Mouse (Mus musculus): ENCODE data around the gene Plch2. TPM values are rescaled to one million over a fixed set of nuclear protein-coding genes. Genes with fewer than 3 reads are reported as not detected.
A peak's percentile ranks its signal among the peaks of the same experiment; 100 is the strongest.

Plch2 gene
- polyA plus RNA-seq, 1 experiment from 2014 or later: 4.6 TPM

DNA sequence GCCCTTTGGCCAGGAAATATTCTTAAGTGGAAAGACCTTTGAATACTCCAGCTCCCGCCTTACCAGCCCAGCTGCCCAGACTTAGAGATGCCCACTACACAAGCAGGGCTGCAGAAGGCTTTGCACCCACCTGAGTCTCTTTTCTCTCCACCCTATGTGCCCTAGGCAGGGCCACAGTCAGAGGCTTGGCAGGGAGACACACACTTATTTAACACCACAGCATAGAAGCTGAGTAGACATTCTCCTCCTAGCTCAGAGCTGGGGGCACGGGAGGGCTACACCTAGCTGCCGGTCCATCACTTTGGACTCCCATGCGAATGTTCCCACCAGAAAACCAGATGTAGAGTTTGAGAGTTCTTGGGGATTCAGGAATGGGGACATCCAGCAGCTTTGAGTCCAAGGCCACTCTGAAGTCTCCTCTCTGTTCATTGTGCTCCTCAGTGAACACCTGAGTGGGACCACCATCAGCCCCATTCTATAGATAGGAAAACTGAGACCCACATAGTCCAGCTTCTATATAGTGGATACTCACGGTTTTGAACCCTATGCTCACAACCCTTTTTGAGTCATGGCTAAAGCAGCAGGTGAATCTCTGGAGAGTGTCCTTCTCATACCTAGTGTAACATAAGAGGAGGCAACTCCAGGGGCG lies 107.5 kb downstream of the Plch2 start:
- Histone ChIP-seq H3K4me2 (replicated peaks; ENCODE audit: low read depth, low read length) (no peak overlapping the region), H3K4me3 (ENCODE audit: low read depth, low read length) (no peak overlapping the region), H3K27ac (ENCODE audit: low read length) (no peak overlapping the region), H3K4me1 (ENCODE audit: insufficient read depth, low read depth, low read length) (no peaks in the 10 kb centered on the region), H3K36me3 (ENCODE audit: insufficient read depth, low read length) (no peaks in the 10 kb centered on the region), H3K9ac (replicated peaks; ENCODE audit: low read depth) (no peak overlapping the region), H3K9me3 (ENCODE audit: low read length) (no peaks in the 10 kb centered on the region), H3K27me3 (replicated peaks; ENCODE audit: insufficient read depth, low read length) (peaks cover 38% of the 10 kb centered on the region)
- ATAC-seq (no peak), DNase-seq (ENCODE audit: low spot score) (no peak)
- TF ChIP-seq EP300 (IDR thresholded peaks at IDR 0.05) (no peak), CTCF (IDR thresholded peaks at IDR 0.05) (no peak)
- WGBS: 62% methylated on average over 6 of the region's 6 CpGs

DNA sequence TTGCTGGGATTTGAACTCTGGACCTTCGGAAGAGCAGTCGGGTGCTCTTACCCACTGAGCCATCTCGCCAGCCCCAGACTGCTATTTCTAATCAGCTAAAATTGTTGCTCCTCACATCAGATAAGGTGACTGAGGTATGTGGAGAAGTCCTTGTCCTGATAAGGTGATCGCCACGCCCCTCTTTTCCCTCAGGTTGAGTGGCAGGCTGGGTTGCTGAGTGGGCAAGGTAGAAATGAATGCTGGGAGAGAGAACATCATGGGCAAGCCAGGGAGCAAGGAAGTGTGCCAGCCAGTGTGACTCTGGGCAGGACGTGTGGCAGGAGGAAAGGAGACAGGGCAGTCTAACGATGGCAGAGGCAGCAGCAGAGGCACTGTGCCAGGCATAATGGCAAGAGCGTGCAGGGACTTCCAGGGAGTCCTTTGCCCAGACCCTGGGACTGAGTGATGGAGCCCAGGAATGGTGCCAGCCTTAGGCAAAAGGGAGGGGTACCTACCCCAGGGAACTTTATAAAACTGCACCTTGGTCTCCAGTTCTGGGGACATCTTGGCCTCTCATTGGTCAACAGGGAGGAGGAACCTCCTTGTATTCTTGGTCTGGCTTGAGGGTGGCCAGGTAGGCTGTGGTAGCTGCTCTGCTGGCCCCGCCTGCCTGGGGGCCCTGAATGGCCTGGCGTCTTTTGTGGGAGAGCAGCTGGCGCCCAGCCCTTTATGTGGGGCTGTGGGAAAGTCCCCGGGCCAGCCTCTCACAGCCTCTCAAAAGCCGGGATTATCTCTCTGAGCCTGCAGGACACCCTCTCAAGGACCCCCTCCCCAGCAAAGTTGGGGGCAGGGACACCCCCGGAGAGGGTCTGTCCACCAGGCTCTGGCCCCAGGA lies 108.3 kb downstream of the Plch2 start:
- Histone ChIP-seq H3K4me3 (ENCODE audit: low read depth, low read length) (no peak overlapping the region), H3K36me3 (ENCODE audit: insufficient read depth, low read length) (no peaks in the 10 kb centered on the region), H3K4me2 (replicated peaks; ENCODE audit: low read depth, low read length) (no peak overlapping the region), H3K4me1 (ENCODE audit: insufficient read depth, low read depth, low read length) (no peaks in the 10 kb centered on the region), H3K27me3 (replicated peaks; ENCODE audit: insufficient read depth, low read length) (peaks cover 30% of the 10 kb centered on the region), H3K9ac (replicated peaks; ENCODE audit: low read depth) (no peak overlapping the region), H3K27ac (ENCODE audit: low read length) (no peak overlapping the region), H3K9me3 (ENCODE audit: low read length) (no peaks in the 10 kb centered on the region)
- DNase-seq (ENCODE audit: low spot score) (peak; percentile 58), ATAC-seq (peak; percentile 40)
- no peak for TF ChIP-seq EP300 (IDR thresholded peaks at IDR 0.05)
- no peak for TF ChIP-seq CTCF (IDR thresholded peaks at IDR 0.05)
- 32% methylated on average over 13 of the region's 14 CpGs for WGBS

DNA sequence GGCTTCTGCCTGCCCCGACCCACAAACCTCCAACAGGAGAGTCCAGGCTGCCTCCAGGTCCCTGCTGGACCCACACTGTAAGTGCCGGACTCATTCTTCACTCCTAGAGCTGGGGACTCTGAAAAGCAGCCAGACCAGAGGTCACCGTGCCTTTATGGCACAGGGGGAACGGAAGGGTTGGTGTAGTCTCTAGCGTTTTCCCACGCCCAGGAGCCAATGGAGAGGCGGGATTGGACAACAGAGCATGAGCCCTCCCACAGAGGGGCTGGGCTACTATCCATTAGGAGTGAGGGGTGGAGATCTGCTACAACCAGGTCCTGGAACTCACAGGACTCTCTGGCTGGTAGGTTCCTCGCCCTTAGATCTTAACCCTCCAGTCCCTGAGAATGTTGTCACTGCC lies 110.3 kb downstream of the Plch2 start:
- Histone ChIP-seq H3K36me3 (ENCODE audit: insufficient read depth, low read length) (no peaks in the 10 kb centered on the region), H3K9me3 (ENCODE audit: low read length) (no peaks in the 10 kb centered on the region), H3K4me1 (ENCODE audit: insufficient read depth, low read depth, low read length) (no peaks in the 10 kb centered on the region), H3K4me2 (replicated peaks; ENCODE audit: low read depth, low read length) (peak overlapping the region; percentile 49), H3K4me3 (ENCODE audit: low read depth, low read length) (peak overlapping the region; percentile 5; the same call in 1 of the 2 replicates), H3K27ac (ENCODE audit: low read length) (no peak overlapping the region), H3K27me3 (replicated peaks; ENCODE audit: insufficient read depth, low read length) (peaks cover 13% of the 10 kb centered on the region; the same call in 1 of the 2 replicates), H3K9ac (replicated peaks; ENCODE audit: low read depth) (no peak overlapping the region)
- ATAC-seq: peak; percentile 86
- no peak for TF ChIP-seq EP300 (IDR thresholded peaks at IDR 0.05)
- TF ChIP-seq CTCF (IDR thresholded peaks at IDR 0.05): no peak
- DNase-seq (ENCODE audit: low spot score): peak; percentile 83
- WGBS: under 1% methylated on average over 8 of the region's 8 CpGs

DNA sequence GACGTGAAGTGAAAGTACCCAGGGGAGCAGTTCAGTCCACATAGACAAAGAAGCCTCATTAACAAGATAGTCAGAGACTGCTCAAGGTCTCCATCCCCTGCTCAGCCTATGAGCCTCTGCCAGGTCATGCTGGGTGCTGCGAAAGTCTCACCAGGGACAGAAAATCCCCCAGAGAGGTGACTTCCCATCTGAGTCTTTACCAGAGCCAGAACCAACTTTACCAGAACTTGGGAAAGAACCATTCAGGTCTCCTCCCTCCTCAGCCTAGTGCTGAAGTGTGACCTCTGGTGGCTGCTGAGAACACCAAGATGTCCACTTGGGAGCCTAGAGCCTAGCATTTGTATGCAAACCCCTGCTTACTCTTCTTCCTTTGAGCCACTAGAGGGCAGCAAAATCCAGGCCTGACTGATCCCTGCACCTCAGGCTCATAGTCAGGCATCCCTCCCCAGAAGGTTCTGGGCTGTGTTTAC lies 112.4 kb downstream of the Plch2 start:
- Histone ChIP-seq H3K27me3 (replicated peaks; ENCODE audit: insufficient read depth, low read length) (peaks cover 2% of the 10 kb centered on the region; the same call in 1 of the 2 replicates), H3K4me1 (ENCODE audit: insufficient read depth, low read depth, low read length) (no peaks in the 10 kb centered on the region), H3K9ac (replicated peaks; ENCODE audit: low read depth) (no peak overlapping the region), H3K4me2 (replicated peaks; ENCODE audit: low read depth, low read length) (no peak overlapping the region), H3K27ac (ENCODE audit: low read length) (no peak overlapping the region), H3K9me3 (ENCODE audit: low read length) (no peaks in the 10 kb centered on the region), H3K36me3 (ENCODE audit: insufficient read depth, low read length) (no peaks in the 10 kb centered on the region), H3K4me3 (ENCODE audit: low read depth, low read length) (no peak overlapping the region)
- TF ChIP-seq EP300 (IDR thresholded peaks at IDR 0.05) (no peak), CTCF (IDR thresholded peaks at IDR 0.05) (peak; percentile 99)
- peak; percentile 83 for ATAC-seq
- 20% methylated on average over 2 of the region's 2 CpGs for WGBS
- peak; percentile 97 for DNase-seq (ENCODE audit: low spot score)

DNA sequence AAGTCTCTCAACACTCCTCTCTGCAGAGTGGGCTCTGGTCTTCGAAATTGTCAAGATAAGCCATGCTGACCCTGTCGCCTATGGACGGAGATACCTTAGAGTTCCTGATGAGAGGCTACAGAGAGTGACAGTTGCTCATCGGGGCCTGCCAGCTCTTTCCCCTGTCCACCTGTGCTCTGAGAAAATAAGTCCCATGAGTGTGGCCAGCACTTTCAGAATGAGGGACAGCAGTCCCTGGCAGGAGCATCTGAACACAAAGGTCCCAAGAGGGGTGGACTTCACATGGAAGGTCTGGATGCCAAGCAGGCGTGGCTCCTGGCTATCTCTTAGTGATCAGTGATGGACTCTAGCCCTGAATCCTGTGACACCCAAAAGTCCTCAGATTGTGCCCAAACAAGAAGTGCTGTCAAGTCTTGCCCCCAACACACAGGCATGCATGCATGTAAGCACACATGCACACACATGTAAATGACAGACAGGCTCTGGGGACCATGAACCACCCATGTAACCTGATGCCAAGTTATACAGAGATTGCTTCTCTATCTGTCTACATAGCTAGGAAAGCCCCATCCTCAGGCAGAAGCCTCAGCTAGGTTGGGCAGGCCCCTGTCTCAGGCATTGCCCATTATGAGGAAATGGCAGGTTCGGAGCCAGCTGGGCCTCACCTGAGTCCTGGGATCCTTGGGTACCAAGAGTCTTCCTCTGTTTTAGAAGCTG lies 113.1 kb downstream of the Plch2 start:
- H3K9ac ChIP-seq (replicated peaks; ENCODE audit: low read depth): no peak overlapping the region
- no peak overlapping the region for H3K27ac ChIP-seq (ENCODE audit: low read length)
- no peaks in the 10 kb centered on the region for H3K4me1 ChIP-seq (ENCODE audit: insufficient read depth, low read depth, low read length)
- H3K4me3 ChIP-seq (ENCODE audit: low read depth, low read length): no peak overlapping the region
- no peaks in the 10 kb centered on the region for H3K27me3 ChIP-seq (replicated peaks; ENCODE audit: insufficient read depth, low read length)
- no peaks in the 10 kb centered on the region for H3K36me3 ChIP-seq (ENCODE audit: insufficient read depth, low read length)
- TF ChIP-seq CTCF (IDR thresholded peaks at IDR 0.05): no peak
- ATAC-seq (no peak), DNase-seq (ENCODE audit: low spot score) (no peak)
- H3K9me3 ChIP-seq (ENCODE audit: low read length): no peaks in the 10 kb centered on the region
- 80% methylated on average over 6 of the region's 6 CpGs for WGBS
- no peak overlapping the region for H3K4me2 ChIP-seq (replicated peaks; ENCODE audit: low read depth, low read length)

Measured in lung, postnatal 0 days (tissue).